Mouse (Mus musculus) G1E (cell line): Measurements from ENCODE around the gene Cxcl10.

Experiments used
- CTCF ChIP-seq: IDR thresholded peaks from 2 replicates; pipeline ENCODE4 v1.5.1; 2012; ENCODE audit warnings: low read depth, low read length, inconsistent platforms, mixed read lengths
- GATA1 ChIP-seq: IDR thresholded peaks from 2 replicates; pipeline ENCODE4 v1.6.1; 2012; ENCODE audit warnings: borderline replicate concordance, low read length, inconsistent platforms, mixed read lengths
- GATA2 ChIP-seq: IDR thresholded peaks from 2 replicates; pipeline ENCODE4 v1.6.1; 2012; ENCODE audit warnings: low read depth, low read length, inconsistent platforms, borderline replicate concordance
- POLR2AphosphoS5 ChIP-seq: IDR thresholded peaks from 2 replicates; pipeline ENCODE4 v1.6.1; 2012; ENCODE audit warnings: low read depth, low read length, inconsistent platforms; ENCODE audit not compliant: insufficient replicate concordance
- TAL1 ChIP-seq: conservative IDR thresholded peaks from 2 replicates; pipeline ENCODE4 v1.6.1; 2012; ENCODE audit warnings: low read depth, low read length, inconsistent platforms, mixed read lengths

DNA sequence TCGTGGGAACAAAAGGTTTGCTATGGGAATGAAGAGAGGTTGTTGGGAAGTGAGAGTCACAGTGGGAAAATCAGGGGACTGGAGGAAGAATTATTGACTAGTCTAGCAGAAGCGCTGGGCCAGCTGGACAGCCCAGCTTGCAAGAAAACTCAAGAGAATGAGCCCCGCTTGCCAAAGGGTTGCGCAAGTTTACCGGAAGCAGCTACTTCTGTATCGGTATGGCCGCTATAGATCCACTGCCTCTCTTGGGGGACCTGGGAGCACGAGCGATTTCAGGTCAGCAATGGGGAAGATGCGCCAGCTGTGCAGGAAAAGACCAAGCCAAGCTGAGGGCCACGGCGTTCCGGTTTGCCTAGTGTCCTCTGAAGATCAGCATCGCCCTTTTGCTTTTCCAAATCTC, 30.1 kb downstream of the Cxcl10 start:
- TF ChIP-seq CTCF: no peak
- TF ChIP-seq GATA1: no peak
- TF ChIP-seq GATA2: no peak
- TF ChIP-seq TAL1: no peak
- TF ChIP-seq POLR2AphosphoS5: no peak
